Mouse (Mus musculus) forebrain, embryonic 12.5 days (tissue): Measurements from ENCODE around the gene Srl. TPM values are rescaled to one million over a fixed set of nuclear protein-coding genes. Genes with fewer than 3 reads are reported as not detected.

Experiments
- ATAC-seq: fragments of 200-750 bp; cut with Nextera tagmentation; 2 replicates; pipeline ENCODE4 v1.8.0; 2017; ENCODE audit warnings: moderate TSS enrichment; ENCODE audit not compliant: low FRiP score
- H3K27ac ChIP-seq: fragments of 300-500 bp; sonication (generic); 2 replicates; pipeline ENCODE4 v1.5.1; 2016; ENCODE audit warnings: mild to moderate bottlenecking
- H3K27me3 ChIP-seq: fragments of 300-500 bp; sonication (generic); 2 replicates; pipeline ENCODE4 v1.6.1; 2016; ENCODE audit warnings: mild to moderate bottlenecking
- H3K36me3 ChIP-seq: fragments of 300-500 bp; sonication (generic); replicated peaks from 2 replicates; pipeline ENCODE4 v1.6.1; 2016; ENCODE audit warnings: mild to moderate bottlenecking
- H3K4me1 ChIP-seq: fragments of 300-500 bp; sonication (generic); 2 replicates; pipeline ENCODE4 v1.6.1; 2016
- H3K4me2 ChIP-seq: fragments of 300-500 bp; sonication (generic); 2 replicates; pipeline ENCODE4 v1.6.1; 2016; ENCODE audit warnings: mild to moderate bottlenecking, moderate library complexity
- H3K4me3 ChIP-seq: fragments of 300-500 bp; sonication (generic); replicated peaks from 2 replicates; pipeline ENCODE4 v1.5.1; 2016; ENCODE audit warnings: mild to moderate bottlenecking
- H3K9ac ChIP-seq: fragments of 300-500 bp; sonication (generic); 2 replicates; pipeline ENCODE4 v1.6.1; 2016; ENCODE audit warnings: mild to moderate bottlenecking
- H3K9me3 ChIP-seq: fragments of 300-500 bp; sonication (generic); 2 replicates; pipeline ENCODE4 v1.6.1; 2016
- WGBS: fragments of 180-500 bp; shearing (Covaris S2); methylation state at CpG from one replicate; pipeline ENCODE4 v1.1.7; 2016; 5-methylcytosine and 5-hydroxymethylcytosine counted together
- polyA plus RNA-seq: library from polyadenylated mRNA; unstranded; fragments of >200 nt; fragmentation: Nextera tagmentation; extraction: Ambion mirVana; gene quantifications from 2 replicates; pipeline ENCODE4 v1.2.1, GENCODE M21; 2016

Srl gene
- polyA plus RNA-seq, 1 experiment from 2014 or later, result 27.6 TPM

DNA sequence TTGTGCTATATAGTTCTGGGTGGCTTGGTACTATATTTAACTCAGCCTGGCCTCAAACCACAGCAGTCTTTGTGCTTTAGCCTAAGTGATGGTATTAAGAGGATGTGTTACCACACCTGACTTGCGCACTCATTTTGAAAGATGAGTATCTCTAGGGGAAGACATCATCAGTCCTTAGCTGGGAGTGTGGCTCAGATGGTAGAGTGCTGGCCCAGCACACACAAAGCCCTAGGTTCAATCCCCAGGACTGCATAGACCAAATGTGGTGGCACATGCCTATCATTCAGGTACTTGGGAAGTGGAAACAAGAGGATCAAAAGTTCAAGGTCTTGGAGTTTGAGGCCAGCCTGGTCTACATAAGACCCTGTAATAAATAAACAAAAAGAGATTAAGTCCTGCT is 38.1 kb downstream of the Srl start:
- Histone ChIP-seq H3K4me1 (no peaks in the 10 kb centered on the region), H3K9ac (no peak overlapping the region), H3K27me3 (no peaks in the 10 kb centered on the region), H3K4me3 (no peak overlapping the region), H3K9me3 (no peaks in the 10 kb centered on the region), H3K36me3 (no peaks in the 10 kb centered on the region), H3K27ac (no peak overlapping the region), H3K4me2 (no peak overlapping the region)
- no peak for ATAC-seq
- 95% methylated on average over 1 of the region's 1 CpGs for WGBS

DNA sequence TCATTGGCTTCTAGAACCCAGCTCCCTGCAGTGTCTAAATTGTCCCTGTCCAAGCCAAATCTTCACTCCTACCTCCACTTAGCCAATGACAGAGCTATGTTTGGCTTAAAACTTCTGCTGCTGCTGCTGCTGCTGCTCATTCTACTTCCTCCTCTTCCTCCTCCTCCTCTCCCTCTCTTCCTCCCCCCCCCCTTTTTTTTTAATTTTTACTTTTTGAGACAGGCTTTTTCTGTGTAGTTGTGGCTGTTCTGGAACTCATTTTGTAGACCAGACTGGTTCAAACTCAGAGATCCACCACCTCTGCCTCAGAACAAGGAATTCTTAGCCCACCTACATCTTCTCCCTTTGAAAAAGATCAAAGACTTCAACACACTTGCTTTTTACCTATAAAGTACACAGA is 39.0 kb downstream of the Srl start:
- no peaks in the 10 kb centered on the region for H3K4me1 ChIP-seq
- H3K4me2 ChIP-seq, result no peak overlapping the region
- ATAC-seq, result no peak
- no peaks in the 10 kb centered on the region for H3K27me3 ChIP-seq
- H3K9me3 ChIP-seq, result no peaks in the 10 kb centered on the region
- no peak overlapping the region for H3K27ac ChIP-seq
- no peak overlapping the region for H3K4me3 ChIP-seq
- H3K36me3 ChIP-seq, result no peaks in the 10 kb centered on the region
- H3K9ac ChIP-seq, result no peak overlapping the region

DNA sequence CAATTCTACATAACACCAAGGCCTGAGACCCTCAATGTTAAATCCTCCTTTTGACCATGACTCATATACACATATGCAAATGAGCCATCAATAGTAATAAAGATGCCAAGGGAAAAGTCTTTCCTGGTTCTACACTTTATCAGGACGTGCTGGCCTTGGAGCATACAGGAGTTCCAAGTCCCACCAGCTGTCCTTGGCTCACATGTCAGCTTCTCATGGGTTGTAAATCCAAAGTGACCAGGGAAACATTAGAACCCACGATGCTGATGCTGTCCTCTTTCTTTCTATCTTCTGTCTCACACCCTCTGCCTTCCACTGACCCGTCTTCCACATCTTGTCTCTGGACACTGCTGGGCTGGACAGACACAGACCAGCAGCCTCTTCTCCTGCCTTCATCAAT is 39.9 kb downstream of the Srl start:
- WGBS, result 89% methylated on average over 3 of the region's 3 CpGs
- no peak overlapping the region for H3K27ac ChIP-seq
- no peak overlapping the region for H3K4me2 ChIP-seq
- H3K4me3 ChIP-seq, result no peak overlapping the region
- H3K27me3 ChIP-seq, result no peaks in the 10 kb centered on the region
- H3K9ac ChIP-seq, result no peak overlapping the region
- no peak for ATAC-seq
- no peaks in the 10 kb centered on the region for H3K9me3 ChIP-seq
- no peaks in the 10 kb centered on the region for H3K4me1 ChIP-seq
- no peaks in the 10 kb centered on the region for H3K36me3 ChIP-seq

DNA sequence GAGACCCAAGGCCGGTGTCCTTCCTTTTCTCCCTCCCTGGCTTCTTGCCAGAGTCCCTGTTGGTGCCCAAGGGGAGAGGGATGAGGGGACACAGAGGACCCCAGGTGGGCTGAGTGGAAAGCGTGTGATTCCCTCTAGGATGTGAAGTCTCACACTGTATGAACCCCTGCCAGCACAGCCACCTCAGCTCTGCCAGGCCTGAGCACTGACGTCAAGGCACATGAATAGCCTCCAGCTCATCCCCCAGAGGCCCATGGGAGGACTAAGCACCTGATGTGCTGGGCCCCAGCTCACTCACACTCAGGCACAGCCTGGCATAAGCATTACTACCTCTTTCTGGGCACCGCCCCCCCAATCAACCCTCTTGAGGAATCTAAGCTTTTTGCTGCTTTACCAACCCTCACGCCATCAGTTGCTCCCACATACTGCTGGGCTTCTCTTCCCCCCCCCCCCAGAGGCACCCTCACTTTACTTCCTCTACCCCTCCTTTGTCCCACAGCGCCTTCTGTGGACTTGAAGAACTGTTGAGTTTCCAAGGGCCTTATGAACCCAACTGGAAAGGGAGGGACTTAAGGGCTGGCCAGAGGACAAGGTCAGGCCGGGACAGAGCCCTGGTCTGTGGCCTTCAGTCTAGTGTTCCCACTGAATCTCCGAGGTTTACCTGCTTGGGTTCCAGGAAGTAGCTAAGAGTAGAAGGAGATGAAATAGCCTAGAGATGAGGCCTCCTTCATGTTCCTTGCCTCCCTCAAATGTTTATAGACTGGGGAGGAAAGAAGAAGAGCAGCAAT is 40.8 kb downstream of the Srl start:
- H3K4me2 ChIP-seq, result no peak overlapping the region
- 88% methylated on average over 8 of the region's 8 CpGs for WGBS

DNA sequence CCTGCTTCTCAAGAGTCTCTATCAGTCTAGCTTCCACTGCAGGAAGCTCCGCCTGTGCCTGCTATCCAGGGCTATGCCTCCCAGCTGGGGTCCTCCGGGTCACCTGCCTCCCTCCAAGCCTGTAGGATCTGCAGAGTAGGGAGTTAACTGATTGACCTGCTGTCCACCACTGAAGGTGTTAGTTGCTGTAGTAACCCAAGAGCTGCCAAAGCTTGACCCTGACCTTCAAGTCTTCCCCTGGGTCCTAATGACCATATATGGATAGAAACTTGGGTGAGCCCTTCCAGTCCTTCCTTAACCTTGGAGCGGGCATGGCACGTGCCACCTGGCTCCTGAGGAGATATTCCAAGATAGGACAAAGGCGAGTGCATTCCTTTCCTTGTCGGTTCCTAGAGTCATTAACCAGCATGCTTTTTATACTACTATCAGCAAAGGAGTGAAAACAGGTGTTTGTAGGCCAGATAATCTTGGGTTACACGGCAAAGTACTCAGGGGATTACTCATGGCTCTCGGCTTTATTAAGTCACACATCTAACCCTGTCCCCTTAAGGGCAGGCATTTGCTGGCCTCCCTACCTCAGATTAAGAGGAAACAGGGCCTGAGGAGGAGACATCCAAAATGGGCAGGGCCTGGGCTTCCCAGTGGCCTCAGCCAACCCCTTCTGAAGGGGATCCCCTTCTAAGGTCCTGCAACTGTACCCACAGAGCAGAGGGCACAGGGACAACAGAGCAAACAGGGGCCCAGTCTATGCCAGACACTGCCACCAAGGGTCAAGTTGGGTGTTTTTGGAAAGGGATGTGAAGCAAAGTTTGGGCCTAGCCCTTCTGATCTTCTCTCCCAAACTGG is 43.6 kb downstream of the Srl start:
- Histone ChIP-seq H3K27me3 (no peaks in the 10 kb centered on the region), H3K4me2 (no peak overlapping the region), H3K9ac (no peak overlapping the region), H3K9me3 (no peaks in the 10 kb centered on the region), H3K36me3 (no peaks in the 10 kb centered on the region), H3K4me1 (peaks cover 3% of the 10 kb centered on the region; the same call in 1 of the 2 replicates), H3K4me3 (no peak overlapping the region), H3K27ac (no peak overlapping the region)
- WGBS, result 82% methylated on average over 8 of the region's 8 CpGs
- ATAC-seq, result no peak

More for the DNA sequence above, 40.8 kb downstream of the Srl start:
- Histone ChIP-seq H3K4me1 (no peaks in the 10 kb centered on the region), H3K27ac (no peak overlapping the region), H3K9me3 (no peaks in the 10 kb centered on the region), H3K27me3 (no peaks in the 10 kb centered on the region), H3K4me3 (no peak overlapping the region), H3K9ac (no peak overlapping the region), H3K36me3 (no peaks in the 10 kb centered on the region)
- ATAC-seq, result no peak

DNA sequence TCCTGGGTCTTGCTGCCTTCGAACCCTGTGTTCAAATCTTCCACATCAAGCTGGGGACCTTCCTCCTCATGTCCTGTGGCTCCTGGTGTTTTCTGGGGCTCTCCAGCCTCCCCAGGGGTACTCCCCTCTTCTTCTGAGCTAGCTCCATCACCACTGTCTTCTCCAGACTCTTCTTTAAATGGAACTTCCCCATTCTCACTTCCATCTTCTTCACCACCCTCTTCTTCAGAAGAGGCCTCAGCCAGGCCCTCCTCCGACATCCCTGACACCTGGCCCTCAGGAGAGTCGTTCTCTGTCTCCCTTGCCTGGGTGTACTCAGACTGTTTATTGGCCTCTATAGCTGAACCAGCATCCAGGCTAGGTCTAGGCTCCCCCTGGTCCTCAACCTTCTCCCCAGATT is 45.1 kb downstream of the Srl start:
- no peak overlapping the region for H3K9ac ChIP-seq
- no peaks in the 10 kb centered on the region for H3K9me3 ChIP-seq
- 0 out of 2 replicates have a peak, but pooled peaks cover 3% of the 10 kb centered on the region for H3K36me3 ChIP-seq
- peaks cover 4% of the 10 kb centered on the region; the same call in 1 of the 2 replicates for H3K4me1 ChIP-seq
- 96% methylated on average over 3 of the region's 3 CpGs for WGBS
- H3K4me2 ChIP-seq, result no peak overlapping the region
- no peaks in the 10 kb centered on the region for H3K27me3 ChIP-seq
- no peak for ATAC-seq
- no peak overlapping the region for H3K27ac ChIP-seq
- no peak overlapping the region for H3K4me3 ChIP-seq

DNA sequence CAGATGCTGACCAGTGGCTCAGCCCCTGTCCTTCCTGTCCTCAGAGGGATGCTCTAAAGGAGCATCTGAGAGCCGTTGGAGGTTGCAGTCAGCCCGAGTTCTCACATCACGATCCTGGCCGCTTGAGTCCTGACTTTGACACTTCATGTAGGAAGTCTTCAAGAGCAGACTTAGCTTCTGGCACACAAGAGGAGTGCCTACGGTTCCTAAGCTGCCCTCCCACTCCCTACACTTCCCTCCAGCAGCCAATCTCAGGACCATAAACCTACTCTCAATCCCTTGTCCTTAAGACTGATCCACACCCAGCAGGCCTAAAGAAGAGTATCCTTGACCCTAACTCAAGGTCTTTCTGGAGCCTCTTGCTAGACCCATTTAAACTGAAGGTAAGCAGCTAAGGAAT is 45.8 kb downstream of the Srl start:
- Histone ChIP-seq H3K36me3 (0 out of 2 replicates have a peak, but pooled peaks cover 3% of the 10 kb centered on the region), H3K4me1 (peaks cover 4% of the 10 kb centered on the region; the same call in 1 of the 2 replicates), H3K27ac (no peak overlapping the region), H3K9ac (no peak overlapping the region), H3K4me2 (no peak overlapping the region), H3K27me3 (no peaks in the 10 kb centered on the region), H3K9me3 (no peaks in the 10 kb centered on the region), H3K4me3 (no peak overlapping the region)
- ATAC-seq, result no peak
- 89% methylated on average over 5 of the region's 5 CpGs for WGBS

DNA sequence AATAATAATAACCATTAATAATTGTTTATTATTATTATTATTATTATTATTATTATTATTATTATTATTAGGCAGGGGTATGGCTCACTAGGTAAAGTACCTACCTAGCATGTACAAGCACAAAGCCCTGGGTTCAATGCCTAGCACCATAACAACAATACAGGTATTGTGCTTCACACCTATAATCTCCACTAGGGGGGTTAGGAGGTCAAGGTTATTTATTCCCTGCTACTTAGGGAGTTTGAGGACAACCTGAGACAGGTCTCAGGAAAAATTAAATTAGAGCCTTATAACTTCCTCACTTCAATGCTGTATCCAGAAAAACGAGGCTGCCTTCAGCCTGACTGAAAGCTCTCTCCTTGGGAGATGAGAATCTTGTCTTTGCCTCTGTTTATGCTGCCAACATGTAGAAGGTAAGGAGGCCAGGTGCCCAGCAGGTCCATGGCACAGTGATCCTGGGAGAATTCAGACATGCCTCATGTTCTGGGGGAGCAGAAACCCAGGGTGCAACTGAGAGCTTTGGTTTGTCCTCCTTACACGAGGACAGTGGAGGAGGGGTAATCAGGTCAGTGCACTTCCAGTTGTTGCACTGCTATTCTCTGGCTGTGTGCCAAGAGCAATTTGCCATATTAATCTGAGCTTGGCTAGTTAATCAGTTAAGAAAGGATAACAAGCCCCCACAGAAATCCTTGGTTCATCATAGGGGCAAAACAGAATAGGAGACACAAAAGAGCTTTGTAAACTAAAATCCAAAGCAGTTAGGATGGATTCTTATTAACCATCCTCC is 48.6 kb downstream of the Srl start:
- no peaks in the 10 kb centered on the region for H3K27me3 ChIP-seq
- 0 out of 2 replicates have a peak, but pooled peaks cover 3% of the 10 kb centered on the region for H3K36me3 ChIP-seq
- no peak overlapping the region for H3K9ac ChIP-seq
- 55% methylated on average over 2 of the region's 2 CpGs for WGBS
- no peaks in the 10 kb centered on the region for H3K9me3 ChIP-seq
- H3K4me2 ChIP-seq, result no peak overlapping the region
- H3K27ac ChIP-seq, result no peak overlapping the region; the same call in 1 of the 2 replicates
- peaks cover 6% of the 10 kb centered on the region; the same call in 1 of the 2 replicates for H3K4me1 ChIP-seq
- no peak for ATAC-seq
- no peak overlapping the region for H3K4me3 ChIP-seq

DNA sequence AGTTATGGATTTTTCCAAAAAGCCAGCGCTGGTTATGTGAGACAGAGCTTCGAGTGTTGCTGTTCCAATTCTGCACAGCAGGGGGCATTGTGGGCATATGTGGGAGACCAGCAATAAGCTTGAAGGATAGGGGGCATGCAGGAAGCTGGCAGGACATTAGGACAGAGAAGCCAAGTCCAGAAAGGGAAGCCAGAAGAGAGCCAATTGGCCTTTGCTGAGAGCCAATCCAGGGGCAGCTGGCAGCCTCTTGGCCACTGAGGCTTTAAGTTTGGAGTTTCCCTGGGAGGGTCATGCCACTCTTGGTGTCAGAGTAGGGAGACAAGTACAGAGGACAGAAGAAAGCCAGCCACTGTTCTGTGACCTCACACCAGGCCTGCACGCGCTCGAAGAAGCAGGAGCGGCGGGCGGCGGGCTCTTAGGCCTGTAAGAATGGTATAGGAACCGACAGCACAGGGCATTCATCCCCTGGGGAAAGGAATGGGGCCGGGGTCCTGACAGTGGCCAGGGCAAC is 52.4 kb downstream of the Srl start:
- no peak overlapping the region for H3K9ac ChIP-seq
- WGBS, result 74% methylated on average over 11 of the region's 11 CpGs
- no peaks in the 10 kb centered on the region for H3K27me3 ChIP-seq
- H3K36me3 ChIP-seq, result peaks cover 12% of the 10 kb centered on the region; the same call in 1 of the 2 replicates
- peaks cover 6% of the 10 kb centered on the region; the same call in 1 of the 2 replicates for H3K4me1 ChIP-seq
- H3K9me3 ChIP-seq, result no peaks in the 10 kb centered on the region
- H3K27ac ChIP-seq, result no peak overlapping the region
- no peak overlapping the region for H3K4me3 ChIP-seq
- no peak overlapping the region for H3K4me2 ChIP-seq
- peak; percentile 64; the same call in 1 of the 2 replicates for ATAC-seq

DNA sequence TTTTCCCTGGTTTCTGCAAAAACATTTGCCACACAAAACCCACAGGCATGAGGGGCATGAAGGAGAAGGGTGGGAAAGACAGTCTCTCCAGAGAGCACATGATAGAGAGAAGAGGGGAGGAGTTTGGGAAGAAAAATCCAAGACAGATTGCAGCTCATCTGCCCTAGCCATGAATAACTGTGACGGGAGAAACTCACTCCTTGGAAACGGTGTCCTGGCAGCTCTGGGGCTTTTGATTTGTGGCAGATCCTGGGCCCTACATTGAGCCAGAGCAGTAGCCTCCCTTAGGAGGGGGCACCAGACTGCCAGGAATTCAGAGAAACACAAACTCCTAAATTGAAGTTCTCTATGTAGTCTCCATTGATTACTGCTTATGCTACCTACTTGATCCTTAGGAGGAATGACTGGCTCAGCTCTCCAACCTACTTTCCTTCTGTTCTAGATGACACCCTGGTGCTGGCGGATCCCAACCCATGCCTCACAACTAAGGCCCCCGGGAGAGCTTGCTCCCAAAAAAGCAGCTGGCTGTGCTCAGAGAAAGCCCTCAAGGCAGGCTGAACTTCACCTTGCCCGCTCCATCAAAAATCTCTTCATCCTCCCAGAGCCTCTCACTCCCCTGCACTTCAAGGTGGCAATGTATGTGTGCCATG is 60.9 kb downstream of the Srl start:
- H3K27me3 ChIP-seq, result no peaks in the 10 kb centered on the region
- no peaks in the 10 kb centered on the region for H3K4me1 ChIP-seq
- peaks cover 20% of the 10 kb centered on the region for H3K36me3 ChIP-seq
- no peak overlapping the region for H3K9ac ChIP-seq
- WGBS, result 84% methylated on average over 5 of the region's 5 CpGs
- no peak overlapping the region for H3K27ac ChIP-seq
- ATAC-seq, result no peak
- H3K4me2 ChIP-seq, result no peak overlapping the region
- H3K9me3 ChIP-seq, result no peaks in the 10 kb centered on the region
- H3K4me3 ChIP-seq, result no peak overlapping the region

DNA sequence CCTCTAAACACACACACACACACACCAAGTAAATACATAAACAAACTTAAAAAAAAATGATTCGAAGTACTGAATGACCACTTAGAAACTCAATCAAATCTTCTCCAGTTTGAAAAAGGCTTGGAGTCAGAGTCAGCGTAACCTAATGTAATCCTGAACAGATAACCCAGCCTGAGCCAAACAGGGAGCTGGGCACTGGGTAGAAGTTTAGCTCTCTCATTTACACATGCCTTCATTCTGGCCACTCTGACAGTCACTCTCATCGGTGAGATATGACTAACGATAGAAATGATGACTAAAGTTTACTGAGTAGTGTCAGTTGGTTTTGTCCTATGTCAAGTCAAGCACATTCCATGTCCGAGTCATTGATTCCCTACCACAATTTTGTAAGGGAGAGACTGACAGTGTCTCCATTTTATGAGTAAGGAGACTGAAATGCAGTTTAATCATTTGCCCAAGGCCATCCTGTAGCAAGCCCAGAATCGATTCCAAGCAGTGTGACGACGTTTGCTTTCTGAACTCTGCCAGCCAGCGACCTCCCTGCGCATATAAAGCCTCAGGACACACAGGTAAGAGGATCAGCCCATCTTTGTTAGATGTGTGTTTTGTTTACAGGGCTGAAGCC is 63.9 kb downstream of the Srl start:
- Histone ChIP-seq H3K9ac (no peak overlapping the region), H3K4me3 (no peak overlapping the region), H3K27me3 (no peaks in the 10 kb centered on the region), H3K9me3 (no peaks in the 10 kb centered on the region), H3K4me2 (no peak overlapping the region), H3K27ac (no peak overlapping the region), H3K36me3 (peaks cover 9% of the 10 kb centered on the region), H3K4me1 (peaks cover 8% of the 10 kb centered on the region)
- WGBS, result 90% methylated on average over 10 of the region's 10 CpGs
- ATAC-seq, result no peak
